Mouse (Mus musculus) CD4-positive naive resting alpha-beta T cell, adult 76 days (primary cell): ENCODE measurements around the gene Zfp712. TPM values are rescaled to one million over a fixed set of nuclear protein-coding genes. Genes with fewer than 3 reads are reported as not detected.

Experiments
- total RNA-seq: library from RNA; stranded (reverse); gene quantifications from one replicate; pipeline ENCODE4 v1.2.4, GENCODE M21; 2023

Gene Zfp712
- total RNA-seq = 1.7 TPM

GRCm38 (mm10) chr13:67060786-67061358 lies at the start of gene Zfp712:
TSS of gene Zfp712 (minus strand) at chr13:67061170.

GRCm38 (mm10) chr13:67108194-67108820 lies 47.3 kb upstream of the Zfp712 start, which contains the start of gene Gm28557:
TSS of gene Gm28557 (minus strand) at chr13:67108604.

GRCm38 (mm10) chr13:67097876-67098275 lies 36.9 kb upstream of the Zfp712 start, which contains the start of gene Zfp708:
TSS of gene Zfp708 (minus strand) at chr13:67097976.

Other genes with a start within 250 kb of the Zfp712 start
- 1.8 TPM for gene Gm10767, start 156.3 kb downstream of the Zfp712 start, total RNA-seq
- gene Zfp708, start 36.8 kb upstream of the Zfp712 start, total RNA-seq = 0.70 TPM
- gene Gm28557, start 47.4 kb upstream of the Zfp712 start, total RNA-seq = 2.4 TPM
- not detected for gene Rslcan18, start 55.1 kb upstream of the Zfp712 start, total RNA-seq
- gene Zfp759, start 60.5 kb upstream of the Zfp712 start, total RNA-seq = 2.0 TPM
- 6.3 TPM for gene Rsl1, start 112.0 kb upstream of the Zfp712 start, total RNA-seq
- gene Zfp455, start 133.3 kb upstream of the Zfp712 start, total RNA-seq = 1.4 TPM
- gene Zfp458, start 217.3 kb upstream of the Zfp712 start, total RNA-seq = 2.3 TPM
- not detected for gene Zfp457, start 245.3 kb upstream of the Zfp712 start, total RNA-seq